Mouse (Mus musculus): Measurements from ENCODE around the gene B3gat1. TPM values are rescaled to one million over a fixed set of nuclear protein-coding genes. Genes with fewer than 3 reads are reported as not detected.

Gene B3gat1
- not detected in 2 replicates for polyA plus RNA-seq (2012; ENCODE audit: insufficient read depth, low replicate concordance)

- Histone ChIP-seq H3K4me3 (replicated peaks) (no peak within 1 kb of the TSS), H3K9me3 (no peaks in the 10 kb centered on the region), H3K4me1 (0 out of 2 replicates have a peak, but pooled peaks cover 2% of the 10 kb centered on the region), H3K36me3 (replicated peaks; ENCODE audit: low read length) (no peaks in the 10 kb centered on the region), H3K27me3 (replicated peaks) (peaks cover 27% of the 10 kb centered on the region)
- no peak for TF ChIP-seq GATA1 (IDR thresholded peaks at IDR 0.05; ENCODE audit: borderline replicate concordance, low read length)
- TF ChIP-seq FLI1 (IDR thresholded peaks at IDR 0.05; ENCODE audit: low read length): no peak
These were observed at the start of gene B3gat1 for GRCm38 (mm10) chr9:26733206-26733891. TSS of gene B3gat1 (plus strand) at chr9:26733728.

- H3K9me3 ChIP-seq: no peaks in the 10 kb centered on the region; the same call in 1 of the 2 replicates
- H3K4me3 ChIP-seq (replicated peaks): no peak overlapping the region
- H3K27me3 ChIP-seq (replicated peaks): no peaks in the 10 kb centered on the region
- no peaks in the 10 kb centered on the region for H3K36me3 ChIP-seq (replicated peaks; ENCODE audit: low read length)
- H3K4me1 ChIP-seq: no peaks in the 10 kb centered on the region
- TF ChIP-seq GATA1 (IDR thresholded peaks at IDR 0.05; ENCODE audit: borderline replicate concordance, low read length): no peak
- no peak for TF ChIP-seq FLI1 (IDR thresholded peaks at IDR 0.05; ENCODE audit: low read length)
These were observed 44.4 kb upstream of the B3gat1 start for GRCm38 (mm10) chr9:26689171-26689570.

- H3K36me3 ChIP-seq (replicated peaks; ENCODE audit: low read length): no peaks in the 10 kb centered on the region
- H3K27me3 ChIP-seq (replicated peaks): no peaks in the 10 kb centered on the region
- peaks cover 7% of the 10 kb centered on the region for H3K9me3 ChIP-seq
These were observed 43.4 kb upstream of the B3gat1 start for GRCm38 (mm10) chr9:26689956-26690698.

GRCm38 (mm10) chr9:26692641-26693040, 40.9 kb upstream of the B3gat1 start:
- Histone ChIP-seq H3K36me3 (replicated peaks; ENCODE audit: low read length) (no peaks in the 10 kb centered on the region), H3K9me3 (peaks cover 9% of the 10 kb centered on the region), H3K4me1 (no peaks in the 10 kb centered on the region), H3K27me3 (replicated peaks) (no peaks in the 10 kb centered on the region), H3K4me3 (replicated peaks) (no peak overlapping the region)
- TF ChIP-seq GATA1 (IDR thresholded peaks at IDR 0.05; ENCODE audit: borderline replicate concordance, low read length) (no peak), FLI1 (IDR thresholded peaks at IDR 0.05; ENCODE audit: low read length) (no peak)

More at GRCm38 (mm10) chr9:26689956-26690698, 43.4 kb upstream of the B3gat1 start:
- H3K4me3 ChIP-seq (replicated peaks): no peak overlapping the region
- TF ChIP-seq GATA1 (IDR thresholded peaks at IDR 0.05; ENCODE audit: borderline replicate concordance, low read length): no peak
- no peak for TF ChIP-seq FLI1 (IDR thresholded peaks at IDR 0.05; ENCODE audit: low read length)
- no peaks in the 10 kb centered on the region for H3K4me1 ChIP-seq

GRCm38 (mm10) chr9:26694656-26695055, 38.9 kb upstream of the B3gat1 start:
- TF ChIP-seq GATA1 (IDR thresholded peaks at IDR 0.05; ENCODE audit: borderline replicate concordance, low read length) (no peak), FLI1 (IDR thresholded peaks at IDR 0.05; ENCODE audit: low read length) (no peak)
- H3K9me3 ChIP-seq: peaks cover 13% of the 10 kb centered on the region
- H3K36me3 ChIP-seq (replicated peaks; ENCODE audit: low read length): no peaks in the 10 kb centered on the region
- no peaks in the 10 kb centered on the region for H3K4me1 ChIP-seq
- H3K4me3 ChIP-seq (replicated peaks): no peak overlapping the region
- no peaks in the 10 kb centered on the region for H3K27me3 ChIP-seq (replicated peaks)

GRCm38 (mm10) chr9:26695178-26695577, 38.4 kb upstream of the B3gat1 start:
- no peaks in the 10 kb centered on the region for H3K36me3 ChIP-seq (replicated peaks; ENCODE audit: low read length)
- no peaks in the 10 kb centered on the region for H3K4me1 ChIP-seq
- H3K27me3 ChIP-seq (replicated peaks): no peaks in the 10 kb centered on the region
- peaks cover 16% of the 10 kb centered on the region for H3K9me3 ChIP-seq
- TF ChIP-seq GATA1 (IDR thresholded peaks at IDR 0.05; ENCODE audit: borderline replicate concordance, low read length): no peak
- no peak for TF ChIP-seq FLI1 (IDR thresholded peaks at IDR 0.05; ENCODE audit: low read length)
- H3K4me3 ChIP-seq (replicated peaks): no peak overlapping the region

GRCm38 (mm10) chr9:26698286-26698685, 35.2 kb upstream of the B3gat1 start:
- Histone ChIP-seq H3K4me3 (replicated peaks) (no peak overlapping the region), H3K27me3 (replicated peaks) (no peaks in the 10 kb centered on the region), H3K4me1 (no peaks in the 10 kb centered on the region), H3K36me3 (replicated peaks; ENCODE audit: low read length) (no peaks in the 10 kb centered on the region), H3K9me3 (peaks cover 21% of the 10 kb centered on the region)
- TF ChIP-seq FLI1 (IDR thresholded peaks at IDR 0.05; ENCODE audit: low read length) (no peak), GATA1 (IDR thresholded peaks at IDR 0.05; ENCODE audit: borderline replicate concordance, low read length) (no peak)

- Histone ChIP-seq H3K36me3 (replicated peaks; ENCODE audit: low read length) (no peaks in the 10 kb centered on the region), H3K4me3 (replicated peaks) (no peak overlapping the region), H3K4me1 (no peaks in the 10 kb centered on the region), H3K27me3 (replicated peaks) (no peaks in the 10 kb centered on the region), H3K9me3 (peaks cover 12% of the 10 kb centered on the region)
- no peak for TF ChIP-seq FLI1 (IDR thresholded peaks at IDR 0.05; ENCODE audit: low read length)
- TF ChIP-seq GATA1 (IDR thresholded peaks at IDR 0.05; ENCODE audit: borderline replicate concordance, low read length): no peak
These were observed 33.2 kb upstream of the B3gat1 start for GRCm38 (mm10) chr9:26700329-26700728.

GRCm38 (mm10) chr9:26718388-26718787, 15.1 kb upstream of the B3gat1 start:
- Histone ChIP-seq H3K27me3 (replicated peaks) (no peaks in the 10 kb centered on the region), H3K4me3 (replicated peaks) (no peak overlapping the region), H3K4me1 (no peaks in the 10 kb centered on the region), H3K9me3 (peaks cover 10% of the 10 kb centered on the region; the same call in 1 of the 2 replicates), H3K36me3 (replicated peaks; ENCODE audit: low read length) (no peaks in the 10 kb centered on the region)
- TF ChIP-seq FLI1 (IDR thresholded peaks at IDR 0.05; ENCODE audit: low read length) (no peak), GATA1 (IDR thresholded peaks at IDR 0.05; ENCODE audit: borderline replicate concordance, low read length) (no peak)

GRCm38 (mm10) chr9:26721771-26722170, 11.8 kb upstream of the B3gat1 start:
- no peaks in the 10 kb centered on the region for H3K36me3 ChIP-seq (replicated peaks; ENCODE audit: low read length)
- TF ChIP-seq FLI1 (IDR thresholded peaks at IDR 0.05; ENCODE audit: low read length): no peak
- no peak for TF ChIP-seq GATA1 (IDR thresholded peaks at IDR 0.05; ENCODE audit: borderline replicate concordance, low read length)
- H3K27me3 ChIP-seq (replicated peaks): no peaks in the 10 kb centered on the region
- no peak overlapping the region for H3K4me3 ChIP-seq (replicated peaks)
- H3K4me1 ChIP-seq: no peaks in the 10 kb centered on the region
- peaks cover 10% of the 10 kb centered on the region; the same call in 1 of the 2 replicates for H3K9me3 ChIP-seq

All from megakaryocyte, embryonic 14.5 days (primary cell).